Mouse (Mus musculus): ENCODE measurements around the gene Gm17455. TPM values are rescaled to one million over a fixed set of nuclear protein-coding genes. Genes with fewer than 3 reads are reported as not detected.

Gene Gm17455
- polyA plus RNA-seq, 1 experiment, result 2.6 TPM

GRCm38 (mm10) chr10:60390177-60390903 lies 9.2 kb upstream of the Gm17455 start:
- no peak for TF ChIP-seq POLR2A (IDR thresholded peaks at IDR 0.05; ENCODE audit: extremely low read depth, insufficient read depth, low read length)
- no peak for TF ChIP-seq CTCF (IDR thresholded peaks at IDR 0.05; ENCODE audit: extremely low read depth, insufficient read depth, low read length)
- Histone ChIP-seq H3K4me1 (ENCODE audit: control insufficient read depth, insufficient read depth, low read length) (no peaks in the 10 kb centered on the region), H3K27ac (ENCODE audit: insufficient read depth, low read length) (no peak overlapping the region), H3K4me3 (ENCODE audit: insufficient read depth, low read length) (no peak overlapping the region)

DNA sequence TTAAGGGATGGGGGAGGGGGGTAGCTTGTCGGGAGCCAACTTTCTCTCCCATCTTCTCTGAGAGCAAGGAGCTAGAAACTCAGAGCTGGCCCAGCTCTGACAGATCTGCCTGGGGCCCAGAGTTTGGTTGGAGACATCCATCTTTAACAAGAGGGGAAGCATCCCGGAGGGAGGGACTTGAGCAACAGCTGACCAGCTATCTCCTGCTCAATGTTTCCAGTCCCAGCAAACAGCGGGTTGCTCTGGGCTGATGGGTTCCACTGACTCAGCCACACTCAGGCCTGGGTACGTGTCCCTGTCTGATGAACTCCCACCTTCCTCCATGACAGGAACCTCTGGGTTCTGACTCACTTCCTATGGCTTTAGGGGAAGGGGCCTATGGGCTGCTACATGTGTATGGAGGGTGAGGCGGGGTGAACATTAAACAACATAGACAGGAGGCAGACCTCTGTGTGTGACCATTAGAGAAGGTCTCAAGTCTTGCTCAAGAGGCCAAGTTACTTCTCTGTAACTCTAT lies 8.6 kb upstream of the Gm17455 start:
- Histone ChIP-seq H3K4me1 (ENCODE audit: control insufficient read depth, insufficient read depth, low read length) (no peaks in the 10 kb centered on the region), H3K27ac (ENCODE audit: insufficient read depth, low read length) (no peak overlapping the region), H3K4me3 (ENCODE audit: insufficient read depth, low read length) (no peak overlapping the region)
- TF ChIP-seq CTCF (IDR thresholded peaks at IDR 0.05; ENCODE audit: extremely low read depth, insufficient read depth, low read length) (no peak), POLR2A (IDR thresholded peaks at IDR 0.05; ENCODE audit: extremely low read depth, insufficient read depth, low read length) (no peak)

DNA sequence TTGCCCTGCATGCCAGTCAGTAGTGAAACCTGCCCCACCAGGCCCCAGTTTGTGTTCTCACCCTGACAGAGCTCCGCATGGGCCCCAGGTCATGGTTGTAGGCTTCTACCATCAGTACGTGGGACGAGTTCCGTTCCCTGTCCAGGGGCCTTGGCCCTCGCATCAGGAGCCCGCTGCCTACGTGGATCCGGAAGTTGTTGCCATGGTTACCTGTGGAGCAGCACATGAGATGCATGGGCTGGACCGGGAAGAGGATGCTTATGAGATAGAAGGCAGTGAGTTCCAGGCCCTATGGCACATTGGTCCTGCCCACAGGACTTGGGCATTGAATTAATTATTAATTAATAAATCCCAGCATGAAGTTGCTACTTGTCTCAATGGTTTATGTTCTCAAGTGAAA lies 7.9 kb upstream of the Gm17455 start:
- no peaks in the 10 kb centered on the region for H3K4me1 ChIP-seq (ENCODE audit: control insufficient read depth, insufficient read depth, low read length)
- TF ChIP-seq POLR2A (IDR thresholded peaks at IDR 0.05; ENCODE audit: extremely low read depth, insufficient read depth, low read length) (no peak), CTCF (IDR thresholded peaks at IDR 0.05; ENCODE audit: extremely low read depth, insufficient read depth, low read length) (no peak)
- H3K27ac ChIP-seq (ENCODE audit: insufficient read depth, low read length), result no peak overlapping the region
- no peak overlapping the region for H3K4me3 ChIP-seq (ENCODE audit: insufficient read depth, low read length)

- H3K27ac ChIP-seq (ENCODE audit: insufficient read depth, low read length), result no peak overlapping the region
- no peak for TF ChIP-seq CTCF (IDR thresholded peaks at IDR 0.05; ENCODE audit: extremely low read depth, insufficient read depth, low read length)
- TF ChIP-seq POLR2A (IDR thresholded peaks at IDR 0.05; ENCODE audit: extremely low read depth, insufficient read depth, low read length), result no peak
- no peak overlapping the region for H3K4me3 ChIP-seq (ENCODE audit: insufficient read depth, low read length)
- H3K4me1 ChIP-seq (ENCODE audit: control insufficient read depth, insufficient read depth, low read length), result no peaks in the 10 kb centered on the region
Observed at GRCm38 (mm10) chr10:60394936-60395335, 4.6 kb upstream of the Gm17455 start.

- no peak overlapping the region for H3K4me3 ChIP-seq (ENCODE audit: insufficient read depth, low read length)
- H3K27ac ChIP-seq (ENCODE audit: insufficient read depth, low read length), result no peak overlapping the region
- no peak for TF ChIP-seq POLR2A (IDR thresholded peaks at IDR 0.05; ENCODE audit: extremely low read depth, insufficient read depth, low read length)
- H3K4me1 ChIP-seq (ENCODE audit: control insufficient read depth, insufficient read depth, low read length), result no peaks in the 10 kb centered on the region
Observed at GRCm38 (mm10) chr10:60395605-60396004, 3.9 kb upstream of the Gm17455 start.

GRCm38 (mm10) chr10:60398051-60398814 lies 1.3 kb upstream of the Gm17455 start:
- TF ChIP-seq POLR2A (IDR thresholded peaks at IDR 0.05; ENCODE audit: extremely low read depth, insufficient read depth, low read length) (no peak), CTCF (IDR thresholded peaks at IDR 0.05; ENCODE audit: extremely low read depth, insufficient read depth, low read length) (peak; percentile 3; the same call in 1 of the 2 replicates)
- Histone ChIP-seq H3K4me3 (ENCODE audit: insufficient read depth, low read length) (no peak overlapping the region), H3K4me1 (ENCODE audit: control insufficient read depth, insufficient read depth, low read length) (no peaks in the 10 kb centered on the region), H3K27ac (ENCODE audit: insufficient read depth, low read length) (no peak overlapping the region)

GRCm38 (mm10) chr10:60400507-60401295 lies 1.2 kb downstream of the Gm17455 start:
- no peak overlapping the region for H3K27ac ChIP-seq (ENCODE audit: insufficient read depth, low read length)
- 0 out of 2 replicates have a peak, but pooled peaks cover 3% of the 10 kb centered on the region for H3K4me1 ChIP-seq (ENCODE audit: control insufficient read depth, insufficient read depth, low read length)
- TF ChIP-seq CTCF (IDR thresholded peaks at IDR 0.05; ENCODE audit: extremely low read depth, insufficient read depth, low read length), result no peak
- no peak for TF ChIP-seq POLR2A (IDR thresholded peaks at IDR 0.05; ENCODE audit: extremely low read depth, insufficient read depth, low read length)
- H3K4me3 ChIP-seq (ENCODE audit: insufficient read depth, low read length), result no peak overlapping the region

- 0 out of 2 replicates have a peak, but pooled peaks cover 3% of the 10 kb centered on the region for H3K4me1 ChIP-seq (ENCODE audit: control insufficient read depth, insufficient read depth, low read length)
- H3K27ac ChIP-seq (ENCODE audit: insufficient read depth, low read length), result no peak overlapping the region
- no peak overlapping the region for H3K4me3 ChIP-seq (ENCODE audit: insufficient read depth, low read length)
- TF ChIP-seq CTCF (IDR thresholded peaks at IDR 0.05; ENCODE audit: extremely low read depth, insufficient read depth, low read length) (no peak), POLR2A (IDR thresholded peaks at IDR 0.05; ENCODE audit: extremely low read depth, insufficient read depth, low read length) (no peak)
Observed at GRCm38 (mm10) chr10:60405460-60406177, 6.1 kb downstream of the Gm17455 start.

- no peak overlapping the region for H3K27ac ChIP-seq (ENCODE audit: insufficient read depth, low read length)
- 0 out of 2 replicates have a peak, but pooled peaks cover 3% of the 10 kb centered on the region for H3K4me1 ChIP-seq (ENCODE audit: control insufficient read depth, insufficient read depth, low read length)
- no peak overlapping the region for H3K4me3 ChIP-seq (ENCODE audit: insufficient read depth, low read length)
- TF ChIP-seq POLR2A (IDR thresholded peaks at IDR 0.05; ENCODE audit: extremely low read depth, insufficient read depth, low read length), result no peak
- peak; percentile 98 for TF ChIP-seq CTCF (IDR thresholded peaks at IDR 0.05; ENCODE audit: extremely low read depth, insufficient read depth, low read length)
Observed at GRCm38 (mm10) chr10:60407831-60408230, 8.3 kb downstream of the Gm17455 start.

Measured in cortical plate, adult 2 months (tissue).